Mouse (Mus musculus) heart, postnatal 0 days (tissue): ENCODE results near the gene Dync1li1.

Source experiments
- CTCF ChIP-seq: IDR thresholded peaks from 2 replicates; pipeline ENCODE4 v1.5.1; 2016; ENCODE audit warnings: antibody characterized with exemption, control low read depth, low read depth
- EP300 ChIP-seq: IDR thresholded peaks from 2 replicates; pipeline ENCODE4 v1.6.1; 2016; ENCODE audit warnings: antibody characterized with exemption, low read depth

DNA sequence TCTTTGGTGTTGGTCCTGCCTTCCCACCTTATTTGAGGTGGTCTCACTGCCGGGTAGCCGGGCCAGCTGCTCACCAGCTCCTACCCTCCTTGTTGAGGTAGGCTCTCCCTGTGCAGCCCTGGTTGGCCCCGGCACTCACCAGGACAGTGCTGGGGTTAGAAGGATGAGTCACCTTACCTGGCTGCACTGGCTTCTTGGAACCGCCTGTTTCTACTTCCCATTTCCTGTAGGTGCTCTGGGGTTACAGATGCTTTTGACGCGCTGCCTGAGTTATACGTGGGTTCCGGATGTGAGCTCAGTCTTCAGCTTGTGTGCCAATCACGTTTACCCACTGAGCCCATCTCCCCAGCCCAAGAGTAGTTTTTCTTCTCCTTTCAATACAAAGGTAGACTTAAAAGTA, 51.7 kb downstream of the Dync1li1 start:
- TF ChIP-seq CTCF (no peak), EP300 (no peak)
